ENCODE assay signal across 17 mouse cellular contexts in genomic region chr10:86328143-86328542, GRCm38 (mm10). TPM values are rescaled to one million over a fixed set of nuclear protein-coding genes. Genes with fewer than 3 reads are reported as not detected.
A peak's percentile ranks its signal among the peaks of the same experiment; 100 is the strongest.
DNase-seq lines count a peak whose midpoint lies in the region.
"Had no signal": no experiment of that assay in that cellular context is flagged by ENCODE, and none has a peak within 500 bp of the region (broad histone marks: within the 10 kb centered on the region; RNA-seq: fewer than 3 reads in every experiment).

No protein-coding gene starts in this region.

- peak; percentile 67 for DNase-seq in adrenal gland, adult 8-10 months
- no peak for DNase-seq in adrenal gland, postnatal 25 days
- DNase-seq in 3T3-L1 (ENCODE audit: low read depth, low spot score) (peak; percentile 75), adipocyte (ENCODE audit: low spot score) (peak; percentile 70)
- DNase-seq in fibroblast of lung, adult 2 months (ENCODE audit: low read depth): peak; percentile 51
- DNase-seq in c-Kit-positive CD71-positive TER-119-positive erythroid progenitor cells, embryonic 14.5 days (ENCODE audit: low spot score): no peak
- DNase-seq in left cerebral cortex, postnatal 25 days (ENCODE audit: low spot score in 2 of 2): no peak
- DNase-seq: cerebellum, adult 8-10 months; cerebellum, postnatal 25 days; heart, postnatal 14 days; kidney, adult 18-20 months; kidney, postnatal 4 days; left cerebral cortex, postnatal 4 days; liver, postnatal 0 days; spleen, adult 18-20 months; thymus, postnatal 14 days had no signal

- intact Hi-C loops in left cerebral cortex, postnatal 25 days (cut with DNase I): no loop called here

RNA-seq across cellular contexts. Expression of gene Timp3, which starts 28.0 kb away (rescaled TPM):
- 100 to 1,000 TPM; 495 to 753 (median 629) TPM for total RNA-seq in adrenal gland, adult 8-10 months (2022)
- total RNA-seq in adrenal gland, postnatal 25 days (2021): 388 and 389 TPM in 2 replicates
- total RNA-seq in left cerebral cortex, postnatal 25 days (2021): 10 to 100 TPM; 55.3 to 63.8 TPM
- total RNA-seq: monocyte, adult 5-6 weeks had no signal

Comparison
In these comparisons a context has a peak if more than half of its experiments do, and no peak if none do; other contexts are left out.
1. DNase-seq: peak in adrenal gland, adult 8-10 months (single experiment), 3T3-L1 (single experiment), adipocyte (single experiment) and fibroblast of lung, adult 2 months (single experiment); none in adrenal gland, postnatal 25 days (single experiment), c-Kit-positive CD71-positive TER-119-positive erythroid progenitor cells, embryonic 14.5 days (single experiment) and left cerebral cortex, postnatal 25 days (0 of 2).